Mouse (Mus musculus) thymus, postnatal 25 days (tissue): Measurements from ENCODE around the gene Cdh11.

Source experiments
- DNase-seq: peaks from one replicate; pipeline ENCODE4 v3.0.0; 2022

Gene Cdh11

DNA sequence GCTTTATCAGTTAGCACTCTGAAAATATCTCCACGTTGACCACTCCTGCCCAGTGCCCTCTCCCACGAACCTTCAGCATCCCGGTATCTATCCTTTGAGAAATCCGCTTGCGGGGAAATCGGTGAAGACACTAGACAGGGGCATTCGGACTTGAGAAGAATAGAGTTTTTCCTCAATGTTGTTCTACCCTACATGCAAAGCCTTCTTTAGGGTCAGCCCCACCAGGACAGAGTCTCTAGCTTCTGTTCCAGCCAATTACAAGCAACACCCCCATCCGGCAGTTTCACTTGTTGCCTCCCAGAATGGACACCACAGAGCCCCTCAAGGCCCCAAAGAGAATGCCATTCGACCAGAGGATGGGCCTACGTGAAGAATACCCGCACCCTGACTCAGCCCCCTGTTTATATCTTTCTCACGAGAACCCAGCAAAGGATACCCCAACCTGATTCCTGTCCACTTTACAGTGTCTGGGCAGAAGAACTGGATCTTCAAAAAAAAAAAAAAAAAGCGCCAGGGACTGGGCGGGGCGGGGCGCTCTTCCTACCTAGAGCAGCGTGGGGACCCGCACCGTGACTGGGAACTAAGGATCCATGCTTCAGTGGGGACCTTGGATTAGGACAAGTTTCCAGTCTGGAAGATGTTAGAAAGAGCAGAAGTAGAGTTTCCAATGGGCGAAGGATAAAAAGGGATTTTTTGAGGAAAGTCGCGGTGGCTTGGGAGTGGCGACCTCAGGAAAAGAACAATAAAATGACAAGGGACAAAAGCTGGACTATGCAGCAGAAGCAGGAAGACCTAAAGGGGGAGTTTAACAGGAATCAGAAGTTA, at the start of gene Cdh11:
Cdh11 (minus strand) TSS at position 51 of the 825 bp plus-strand sequence.
- no peak for DNase-seq

DNA sequence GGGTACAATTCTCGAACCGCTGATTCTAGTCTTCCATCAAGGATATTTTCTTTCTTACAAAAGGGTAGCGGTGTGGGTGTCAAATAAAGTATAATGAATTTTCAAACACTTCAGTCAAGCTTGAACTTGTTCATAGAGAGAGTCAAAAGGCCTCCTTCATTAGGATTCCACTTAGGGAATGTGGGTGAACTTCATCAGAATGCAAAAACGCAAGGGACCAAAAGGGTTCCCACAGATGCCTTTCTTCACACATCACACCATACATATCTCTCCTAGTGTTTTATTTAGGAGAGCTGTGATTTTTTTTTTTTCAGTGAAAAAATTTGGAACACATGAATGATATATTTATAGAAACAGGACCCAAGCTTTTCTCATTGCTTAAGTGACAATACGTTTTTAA, 28.5 kb upstream of the Cdh11 start:
- no peak for DNase-seq

DNA sequence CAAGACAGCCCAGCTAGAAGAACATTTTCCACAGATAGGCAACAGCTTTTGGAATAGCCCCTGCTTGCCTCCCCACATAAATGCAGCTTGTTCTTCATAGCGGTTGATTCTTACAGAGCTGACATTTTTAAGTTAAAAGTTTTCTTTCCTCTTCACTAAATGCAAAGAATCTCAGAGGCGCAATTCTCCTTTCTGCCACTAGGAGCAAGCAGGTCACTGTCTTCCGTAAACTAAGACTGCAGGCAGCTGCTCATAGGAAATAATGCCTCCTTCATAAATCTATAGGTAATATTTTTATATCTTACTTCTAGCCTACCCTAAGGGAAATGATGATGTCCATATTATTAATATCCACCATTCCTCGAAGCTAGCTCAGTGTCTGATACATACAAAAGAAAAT, 4.9 kb upstream of the Cdh11 start:
- no peak for DNase-seq

DNA sequence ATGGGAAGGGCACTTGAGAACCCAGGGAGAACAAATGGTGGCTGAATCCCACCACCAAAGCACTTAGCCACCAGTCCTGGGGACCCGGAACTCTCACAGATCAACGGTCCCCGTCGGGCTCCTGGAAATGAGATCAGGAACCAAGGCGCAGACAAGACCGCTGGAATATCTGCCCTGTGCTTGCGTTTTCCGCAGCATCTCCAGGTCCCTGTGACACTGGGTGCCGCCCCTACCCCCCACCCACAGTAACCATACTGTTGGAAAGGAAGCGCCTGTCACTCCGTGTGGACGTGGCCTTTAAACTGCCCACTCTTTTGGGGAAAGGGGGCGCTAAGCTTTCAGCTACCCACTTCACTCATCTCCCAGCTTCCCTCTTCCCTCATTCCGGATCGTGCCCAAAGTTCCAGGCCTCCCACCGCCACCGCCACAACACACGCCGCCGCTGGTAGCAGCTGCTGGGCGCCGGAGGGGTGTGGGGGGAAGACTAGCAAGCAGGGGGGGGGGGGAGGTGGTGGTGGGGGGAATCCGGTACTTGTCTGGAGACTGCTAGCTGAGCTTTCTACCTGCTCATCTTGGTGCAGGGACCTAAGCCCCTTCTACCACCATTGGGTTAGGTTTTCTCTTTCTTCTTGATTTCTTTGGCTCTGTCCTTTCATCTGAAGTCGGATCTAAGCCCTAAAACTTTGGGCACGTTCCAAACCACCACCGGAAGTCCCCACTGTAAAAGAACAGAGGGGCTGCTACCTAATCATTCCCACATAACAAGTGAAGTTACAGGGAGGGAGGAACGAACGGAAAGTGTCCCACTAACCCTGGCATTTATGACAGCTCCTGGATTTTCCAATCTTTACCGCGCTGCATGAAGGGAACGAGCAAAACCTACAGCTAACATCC, 1.3 kb upstream of the Cdh11 start:
- no peak for DNase-seq

DNA sequence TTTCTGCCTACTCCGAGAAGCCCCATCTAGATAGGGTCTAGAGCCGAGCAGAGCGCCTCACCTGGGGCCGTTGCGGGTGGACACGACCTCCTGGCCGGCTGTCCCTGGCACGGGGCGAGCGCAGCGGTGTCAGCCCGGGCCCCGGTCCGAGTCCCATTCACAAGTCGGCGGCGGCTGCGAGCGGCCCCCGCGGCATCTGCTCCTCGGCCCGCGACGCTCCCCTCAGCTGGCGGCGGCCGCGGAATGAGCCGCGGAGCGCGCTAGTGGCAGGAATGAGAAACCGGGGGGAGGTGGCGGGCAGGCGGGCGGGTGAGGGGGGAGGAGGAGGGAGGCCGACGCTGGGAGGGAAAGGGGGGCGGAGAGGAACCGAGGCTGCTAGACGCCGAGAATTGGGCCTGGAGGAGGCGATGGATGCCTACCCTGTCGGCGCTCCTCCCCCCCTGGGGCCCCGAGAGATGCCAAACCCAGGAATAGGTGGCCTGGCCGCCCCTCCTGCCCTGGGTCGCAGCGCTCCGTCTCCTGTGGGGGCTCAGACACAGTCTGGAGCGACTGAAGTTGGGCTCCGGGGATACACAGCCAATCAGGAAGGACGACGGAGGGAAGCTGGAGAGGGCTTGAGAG, 497 bp downstream of the Cdh11 start:
- DNase-seq, result no peak

DNA sequence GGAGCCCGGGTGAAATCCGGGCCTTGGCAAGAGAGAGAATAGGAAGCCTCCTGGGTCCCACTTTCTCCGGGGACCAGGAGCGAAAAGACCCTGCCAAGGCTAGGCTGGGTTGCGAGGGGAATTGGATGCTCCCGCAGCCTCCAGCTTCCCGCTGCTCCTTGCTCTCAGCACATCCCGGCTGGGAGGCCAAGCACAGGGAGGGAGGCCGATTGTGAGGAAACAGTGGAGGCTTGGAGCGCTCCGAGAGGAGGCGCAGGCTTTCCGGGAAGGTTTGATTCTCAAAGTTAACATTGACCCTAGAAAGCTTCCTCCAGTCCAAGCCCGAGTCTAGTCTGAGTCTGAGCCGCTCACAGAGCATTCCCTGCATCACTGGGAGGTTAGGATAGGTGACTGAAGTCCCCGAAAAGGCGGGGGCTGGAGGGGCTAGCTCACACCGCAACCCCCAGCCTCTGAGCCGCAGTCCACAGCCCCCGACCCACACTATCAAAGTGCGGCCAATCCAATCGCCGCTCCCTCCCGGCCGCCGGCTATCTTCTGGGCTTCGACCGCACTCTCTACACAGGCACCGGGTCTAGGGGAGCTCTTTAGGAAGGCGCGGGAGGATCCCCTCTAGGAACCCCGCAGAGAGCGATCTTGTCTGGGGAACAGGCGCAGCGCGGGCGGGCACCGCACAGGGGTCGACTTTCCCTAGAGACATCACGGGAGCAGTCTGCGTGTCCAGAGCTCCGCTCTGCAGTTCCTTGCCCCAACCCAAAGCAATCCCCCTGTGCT, 1.4 kb downstream of the Cdh11 start:
- DNase-seq, result no peak

DNA sequence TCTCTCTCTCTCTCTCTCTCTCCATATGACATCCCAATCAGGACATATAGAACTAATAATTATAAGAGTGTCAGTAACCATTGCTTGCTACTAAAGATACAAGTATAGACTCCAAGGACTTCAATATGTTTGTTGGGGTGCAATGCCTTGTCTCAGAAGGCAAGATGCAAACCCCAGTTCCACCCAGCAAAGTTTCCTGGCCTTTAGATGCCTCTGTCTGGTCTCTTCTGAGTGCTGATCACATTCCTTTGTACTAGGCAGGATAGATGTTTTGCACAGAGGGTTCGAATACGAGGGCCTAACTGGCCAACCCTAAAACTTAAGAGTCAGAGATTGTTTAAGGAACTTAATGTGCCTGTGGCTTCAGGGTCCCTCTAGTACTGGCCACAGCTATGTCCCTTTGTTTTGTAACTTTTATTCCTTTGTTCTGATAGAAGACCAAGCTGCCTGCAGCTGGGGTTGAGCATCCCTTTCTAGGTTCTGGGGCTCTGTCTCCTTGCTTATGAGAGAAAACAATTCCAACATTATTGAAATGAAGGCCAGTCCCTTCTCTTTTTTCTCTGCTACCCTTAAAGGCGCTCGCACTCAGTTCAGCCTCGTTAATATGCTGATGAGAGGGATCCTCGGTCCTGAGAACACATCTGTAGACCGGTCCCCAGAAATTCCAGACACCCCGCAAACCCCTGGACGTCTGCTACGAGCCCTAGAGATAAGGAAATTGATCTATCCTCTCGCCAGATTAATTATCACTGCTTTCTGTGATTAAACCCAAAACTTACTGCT, 2.5 kb downstream of the Cdh11 start:
- DNase-seq, result no peak

DNA sequence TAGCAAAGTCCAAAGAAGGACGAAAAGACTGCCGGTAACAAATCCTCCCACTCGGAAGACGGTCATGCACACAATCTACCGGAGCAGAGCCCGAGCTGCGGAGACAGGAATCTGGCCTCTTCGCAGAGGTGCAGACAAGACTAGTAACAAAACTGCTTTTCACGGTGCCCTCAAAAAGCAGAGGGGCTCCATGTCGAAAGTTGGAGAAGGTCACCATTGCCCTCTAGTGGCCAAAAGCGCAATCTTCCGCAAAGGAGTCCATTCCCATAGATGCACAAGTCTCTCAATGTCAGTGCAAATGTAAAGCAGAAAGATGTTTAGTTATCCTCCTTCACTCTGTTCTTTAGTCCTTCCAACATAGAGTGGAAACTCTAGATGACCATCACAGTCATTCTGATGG, 4.5 kb downstream of the Cdh11 start:
- DNase-seq, result peak; percentile 14

DNA sequence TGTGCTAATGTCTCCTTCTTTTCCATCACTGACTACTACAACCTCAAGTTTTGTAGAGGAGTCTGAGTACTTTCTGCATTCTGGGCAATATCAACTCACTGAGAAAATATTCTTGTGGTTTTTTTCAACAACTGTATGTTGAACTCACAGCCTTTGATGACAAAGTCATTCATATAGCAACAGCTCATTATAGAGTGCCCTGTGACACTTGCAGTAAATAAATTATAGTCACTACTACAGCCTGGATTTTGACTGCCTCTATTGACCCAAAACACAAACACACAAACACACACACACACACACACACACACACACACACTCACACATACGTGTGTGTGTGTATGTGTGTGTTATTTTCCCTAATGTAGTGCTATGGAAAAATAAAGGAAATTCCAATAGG, 10.8 kb downstream of the Cdh11 start:
- no peak for DNase-seq

DNA sequence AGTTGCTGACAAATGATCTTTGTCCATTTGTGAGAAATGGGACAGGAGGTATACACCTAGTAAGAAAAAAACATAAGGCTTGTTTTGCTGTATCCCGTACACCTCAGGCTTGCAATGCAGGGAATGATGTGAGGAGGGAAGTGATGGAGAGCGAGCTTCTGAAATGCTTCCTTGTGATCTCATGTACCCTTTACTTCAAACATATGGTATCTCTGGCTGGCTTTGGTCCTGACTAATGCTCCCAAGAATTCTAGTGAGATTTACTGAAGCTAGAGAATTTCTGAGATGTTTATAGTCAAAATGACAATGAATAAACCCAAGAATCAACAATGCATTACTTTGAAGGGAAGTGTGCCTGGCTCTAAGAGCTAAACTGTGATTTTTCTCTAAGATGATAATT, 14.0 kb downstream of the Cdh11 start:
- no peak for DNase-seq

DNA sequence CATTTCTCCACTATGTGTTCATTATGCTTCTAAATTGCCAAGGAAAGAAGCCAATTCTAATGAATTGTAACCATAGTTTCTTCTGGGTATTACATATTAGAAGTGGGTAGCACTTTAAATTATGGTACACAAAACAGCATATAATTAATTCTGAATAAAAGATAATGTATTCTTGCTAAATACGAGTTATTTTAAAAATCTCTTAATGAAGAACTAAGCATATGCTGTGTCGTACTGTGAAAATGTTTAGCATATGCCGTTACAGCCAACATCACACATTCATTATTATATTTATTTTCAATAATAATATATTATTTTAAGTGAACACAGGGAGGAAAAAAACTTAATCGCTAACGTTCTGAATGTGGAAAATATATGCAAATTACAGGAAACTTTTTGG, 31.6 kb downstream of the Cdh11 start:
- DNase-seq, result no peak

DNA sequence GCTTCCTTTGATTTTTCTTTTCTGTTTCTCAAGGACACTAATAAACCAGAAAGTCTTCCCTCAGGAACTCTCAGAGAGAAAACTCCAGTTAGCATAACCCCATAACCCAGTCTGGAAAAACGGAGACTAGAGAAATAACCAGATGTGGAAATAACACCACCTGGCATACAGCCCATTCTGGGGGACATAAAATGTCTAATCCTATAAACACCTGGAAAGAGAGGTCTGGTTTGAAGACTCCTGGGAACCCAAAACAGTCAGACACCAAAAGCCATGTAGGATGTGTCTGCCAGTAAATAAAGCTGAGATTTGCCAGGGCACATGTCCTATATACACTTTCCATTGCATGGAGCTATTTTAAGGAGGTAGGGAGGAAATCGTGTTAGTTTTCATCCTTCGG, 42.5 kb downstream of the Cdh11 start:
- DNase-seq, result no peak

DNA sequence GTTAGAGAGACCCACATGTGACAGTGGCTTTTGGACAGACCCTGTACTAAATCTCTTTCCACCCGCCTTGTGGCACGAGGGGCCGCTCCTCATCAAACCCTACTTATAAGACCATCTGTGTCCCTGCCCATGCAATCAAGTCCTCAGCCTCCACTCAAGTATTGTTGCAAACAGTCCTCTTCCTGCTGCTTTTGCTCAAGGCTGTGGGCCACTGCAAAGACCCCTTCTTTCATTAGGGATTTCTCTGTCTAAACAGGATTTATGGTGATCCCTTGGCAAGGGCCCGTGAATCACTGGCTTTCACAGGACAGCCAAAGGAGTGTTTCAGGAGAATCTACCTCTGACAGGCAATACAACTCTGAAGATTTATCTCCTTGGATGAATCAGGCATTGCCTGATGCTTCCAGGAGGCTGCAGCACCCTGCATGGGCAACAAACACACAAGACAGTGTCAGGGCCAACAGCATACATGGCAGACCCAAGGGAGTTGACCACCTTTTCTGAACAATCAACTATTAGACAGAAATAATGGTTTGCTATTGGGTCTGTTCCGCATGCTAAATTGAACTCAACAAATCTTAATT, 43.3 kb downstream of the Cdh11 start:
- no peak for DNase-seq

DNA sequence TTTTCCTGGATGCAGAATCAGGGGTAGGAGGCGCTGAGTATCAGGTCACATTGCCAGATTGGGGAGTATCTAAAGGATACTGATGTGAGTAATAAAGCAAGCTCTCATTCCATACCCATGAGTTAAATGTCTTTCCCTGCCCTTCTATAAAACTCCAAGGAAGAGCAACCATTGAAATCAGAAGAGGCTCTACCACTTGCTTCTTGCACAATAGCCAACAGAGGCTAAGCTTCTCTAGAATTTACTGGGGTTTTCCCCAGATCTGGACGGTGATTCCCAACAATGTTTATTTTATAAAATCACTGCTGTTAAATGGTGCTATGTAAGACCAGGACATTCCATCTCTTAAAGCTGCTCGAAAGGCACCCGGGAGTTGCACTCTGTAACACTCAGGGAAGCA, 44.5 kb downstream of the Cdh11 start:
- no peak for DNase-seq

DNA sequence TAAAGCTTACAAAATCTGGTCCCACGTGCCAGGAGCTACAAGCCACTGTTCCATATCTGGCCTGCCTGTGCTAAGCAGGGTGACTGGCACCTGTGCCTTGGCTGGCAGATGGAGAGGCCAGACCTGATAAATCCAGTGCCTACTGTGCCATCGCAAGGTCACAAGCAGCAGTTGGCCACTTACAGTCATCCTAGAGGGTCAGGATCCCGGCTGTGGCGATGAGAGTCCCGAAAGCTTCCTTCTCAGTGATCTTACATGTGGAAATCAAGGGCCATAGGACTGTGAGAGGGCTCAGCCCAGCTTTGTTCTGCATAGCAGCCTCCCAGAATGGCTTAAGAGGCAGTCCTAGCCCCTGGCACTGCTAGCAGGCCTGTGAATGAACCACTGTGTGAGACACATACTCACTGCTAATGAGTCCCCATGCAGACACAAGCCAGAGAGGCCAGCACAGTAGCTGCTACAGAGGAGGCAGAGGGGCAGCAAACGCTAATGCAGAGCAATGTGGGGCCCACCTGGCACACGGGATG, 46.4 kb downstream of the Cdh11 start:
- DNase-seq, result no peak

DNA sequence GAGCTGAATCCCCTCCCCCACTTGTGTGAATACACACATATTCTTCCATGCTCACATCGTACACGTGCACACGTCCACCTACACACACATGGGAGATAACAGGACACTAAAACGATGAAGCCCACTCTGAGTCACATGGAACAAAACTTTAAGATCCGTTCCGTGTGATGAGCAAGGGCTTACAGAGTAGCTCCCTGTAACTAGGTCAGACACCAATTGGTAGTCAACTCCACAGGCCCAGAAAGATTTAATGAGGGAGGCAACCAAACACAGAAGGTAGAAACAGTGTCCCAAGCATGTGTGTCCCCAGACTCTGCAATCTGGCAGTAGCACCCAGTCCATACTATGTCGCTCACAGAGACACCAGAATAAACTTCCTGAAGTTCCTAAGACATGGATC, 47.0 kb downstream of the Cdh11 start:
- no peak for DNase-seq

DNA sequence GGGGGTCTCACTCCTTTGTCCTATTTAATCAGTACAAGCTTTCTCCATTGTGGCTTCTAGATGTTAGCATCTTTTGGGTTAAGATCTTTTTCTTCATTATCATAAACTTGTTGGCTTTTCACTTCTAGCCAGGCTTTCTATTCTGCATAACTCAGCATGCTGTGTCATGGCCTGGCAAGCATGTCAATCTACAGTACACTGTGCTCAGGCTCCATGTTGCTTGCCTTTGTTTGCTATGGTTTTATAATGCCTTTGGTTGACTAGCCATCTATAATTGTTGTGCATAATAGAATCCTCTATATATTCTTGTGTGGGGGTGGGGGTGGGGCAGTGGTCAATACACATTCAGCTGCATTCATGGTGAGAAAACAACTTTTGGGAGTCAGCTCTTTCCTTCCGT, 51.0 kb downstream of the Cdh11 start:
- no peak for DNase-seq

DNA sequence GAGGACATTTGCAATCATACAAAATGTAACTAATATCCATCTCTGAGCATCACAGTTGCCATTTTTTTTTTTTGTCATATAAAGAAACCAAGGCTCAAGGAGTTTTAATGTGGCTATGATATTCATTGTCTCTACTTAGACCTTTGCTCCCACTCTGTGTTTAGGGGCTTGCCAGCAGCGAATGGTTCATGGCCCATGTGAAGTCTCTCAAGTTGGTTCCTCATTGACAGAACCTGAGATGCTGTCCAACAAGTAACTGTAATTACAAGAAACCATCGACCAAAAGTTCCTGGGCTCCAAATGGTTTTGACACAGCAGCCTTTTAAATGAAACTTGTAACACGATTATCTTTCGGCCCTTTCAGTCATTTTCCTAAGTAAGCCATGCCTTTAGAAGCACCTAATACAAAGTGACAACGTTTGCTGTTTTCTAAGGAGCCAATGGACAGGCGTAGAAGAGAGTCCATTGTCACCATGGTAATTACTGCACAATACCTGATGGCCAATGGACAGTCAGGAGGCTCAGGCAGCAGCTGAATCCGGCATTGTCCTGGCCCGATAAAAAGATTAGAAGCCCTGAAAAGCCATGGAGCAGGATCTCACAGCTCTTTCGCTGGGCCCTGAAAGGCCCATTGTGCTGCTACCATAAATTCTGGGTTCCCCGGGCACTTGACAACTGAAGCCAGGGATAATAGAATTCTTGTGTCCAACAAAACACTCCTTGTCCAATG, 59.1 kb downstream of the Cdh11 start:
- DNase-seq, result no peak

DNA sequence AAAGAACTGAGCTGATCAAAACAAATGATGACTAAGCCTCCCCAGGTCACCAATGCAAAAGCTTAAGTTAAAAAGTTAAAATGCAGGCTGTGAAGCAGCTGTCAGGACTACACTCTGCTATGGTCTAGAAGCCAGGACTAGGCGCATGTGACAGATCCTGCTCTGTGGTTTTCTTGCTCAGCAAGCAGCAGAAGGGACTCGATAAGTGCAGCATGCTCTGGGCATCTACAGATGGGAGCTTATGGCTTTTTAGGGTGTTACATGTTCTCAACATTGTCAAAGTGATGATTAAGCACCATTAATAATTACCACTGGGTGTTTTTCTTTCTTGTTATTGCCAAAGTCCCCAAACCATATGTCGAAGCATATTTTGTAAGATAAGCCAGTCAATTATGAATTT, 59.9 kb downstream of the Cdh11 start:
- DNase-seq, result no peak

DNA sequence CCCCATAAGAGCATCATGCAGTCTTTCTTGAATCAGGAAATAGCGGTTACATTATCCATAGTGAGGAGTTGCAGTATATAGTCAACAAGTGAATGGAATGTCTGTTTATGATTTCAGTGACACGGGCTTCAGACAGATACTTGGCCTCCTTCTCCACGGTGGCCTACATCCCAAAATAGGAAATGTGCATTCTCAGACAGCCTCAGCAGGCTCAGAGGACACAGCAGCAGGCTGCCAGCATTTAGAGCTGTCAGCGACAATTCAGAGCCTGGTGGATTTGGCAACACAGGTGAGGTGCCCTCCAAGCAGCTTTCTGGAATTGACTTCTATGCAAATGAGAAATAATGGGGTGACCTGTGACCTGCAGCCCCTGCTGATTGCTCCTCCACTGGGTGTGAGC, 69.5 kb downstream of the Cdh11 start:
- no peak for DNase-seq

DNA sequence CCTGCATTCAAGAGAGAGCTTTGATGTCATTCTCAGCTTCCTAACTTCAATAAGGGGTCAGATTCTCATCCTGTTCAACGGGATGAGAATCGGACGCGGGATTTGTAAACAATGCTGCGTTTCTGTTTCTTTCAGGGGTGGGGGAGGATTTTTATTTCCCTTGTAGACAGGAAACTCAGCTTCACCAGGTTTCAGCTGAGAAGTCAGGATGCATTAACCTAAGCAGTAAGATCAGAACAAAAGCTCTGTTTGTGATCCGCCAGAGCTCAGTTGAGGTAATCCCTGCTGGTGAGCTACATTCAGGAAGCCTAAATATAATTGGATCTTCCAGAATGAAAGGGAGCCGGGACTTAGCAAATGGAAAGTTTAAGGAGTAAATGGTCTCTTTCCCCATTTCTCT, 78.1 kb downstream of the Cdh11 start:
- DNase-seq, result no peak
